Mouse (Mus musculus): Measurements from ENCODE around the gene Zkscan16. TPM values are rescaled to one million over a fixed set of nuclear protein-coding genes. Genes with fewer than 3 reads are reported as not detected.

Zkscan16 gene
- under 1 TPM in 1 of 2 experiments, not detected in 1; 0.05 TPM for polyA plus RNA-seq (2012; fragmentation: generic; extraction: Trizol)

DNA sequence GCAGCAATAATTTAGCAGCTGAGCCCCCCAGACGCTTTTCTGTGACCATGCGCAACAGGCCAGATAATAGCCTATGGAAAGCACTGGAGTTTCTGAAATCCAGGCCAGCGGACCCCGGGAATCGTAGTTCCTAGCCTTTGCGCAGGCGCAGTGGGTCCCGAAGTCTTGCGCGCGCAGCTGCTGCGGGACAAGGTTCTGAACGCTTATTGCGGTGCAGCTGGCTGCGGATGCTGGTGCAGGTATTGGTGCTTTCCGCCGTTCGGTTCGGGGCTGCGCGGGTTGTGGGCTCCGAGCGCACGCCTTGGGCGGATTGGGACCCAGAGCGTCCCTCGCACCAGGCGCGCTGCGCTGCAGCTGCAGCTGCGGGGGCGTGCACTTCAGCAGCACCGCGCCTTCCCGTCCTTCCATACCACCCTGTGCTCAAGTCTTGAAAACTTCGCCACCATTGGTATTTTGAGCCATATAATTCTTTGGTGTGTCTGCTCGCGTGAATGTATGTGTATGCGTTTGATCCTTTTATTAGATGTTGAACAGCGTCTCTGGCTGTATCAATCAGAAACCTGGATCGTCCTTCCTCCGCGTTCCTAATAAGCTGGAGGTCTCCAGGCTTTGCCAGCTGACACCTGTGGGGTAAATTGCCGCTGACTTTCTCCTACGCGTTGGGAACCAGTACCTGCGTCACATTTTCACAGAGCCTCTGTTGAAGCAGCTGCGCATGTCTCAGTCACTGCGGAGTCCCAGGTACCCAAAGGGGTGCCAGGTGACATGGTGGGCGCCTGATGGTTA lies at the start of gene Zkscan16:
Gene Zkscan16 (plus strand): TSS at position 209 of the 786 bp plus-strand sequence.

DNA sequence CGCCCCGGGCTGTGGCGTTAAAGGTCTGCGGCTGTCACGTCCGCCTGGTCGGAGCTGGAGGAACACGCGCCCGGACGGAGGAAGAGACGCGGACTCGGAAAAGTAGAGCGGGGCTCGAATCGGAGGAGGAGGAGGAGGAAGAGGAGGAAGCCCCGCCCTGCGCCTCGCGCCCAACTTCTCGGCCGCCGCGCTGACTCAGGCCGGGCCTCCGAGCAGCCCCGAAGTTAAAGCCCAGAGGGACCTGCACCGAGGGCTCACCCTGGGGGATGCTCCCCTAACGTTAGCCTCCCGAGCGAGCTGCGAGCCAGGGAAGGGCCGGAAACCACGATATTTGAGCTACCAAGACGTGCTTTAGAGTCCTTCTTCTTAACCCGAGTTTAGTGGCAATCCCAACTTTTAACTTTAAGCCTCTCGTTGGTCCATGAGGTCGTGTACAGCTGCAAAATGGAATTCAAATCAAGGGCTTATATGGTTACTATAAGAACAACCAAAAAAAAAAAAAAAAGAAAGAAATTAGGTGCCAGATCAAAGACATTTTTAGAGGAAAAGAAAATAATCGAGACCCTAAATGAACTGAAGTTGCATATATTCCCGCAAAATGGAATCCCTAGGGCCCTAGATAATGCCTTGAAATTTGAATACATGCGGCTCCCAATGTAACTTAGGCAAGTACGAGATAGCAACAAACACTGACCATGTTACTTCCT lies 30.6 kb upstream of the Zkscan16 start, which contains the start of gene Ecpas:
Gene Ecpas (minus strand): TSS at position 121 of the 707 bp plus-strand sequence.

DNA sequence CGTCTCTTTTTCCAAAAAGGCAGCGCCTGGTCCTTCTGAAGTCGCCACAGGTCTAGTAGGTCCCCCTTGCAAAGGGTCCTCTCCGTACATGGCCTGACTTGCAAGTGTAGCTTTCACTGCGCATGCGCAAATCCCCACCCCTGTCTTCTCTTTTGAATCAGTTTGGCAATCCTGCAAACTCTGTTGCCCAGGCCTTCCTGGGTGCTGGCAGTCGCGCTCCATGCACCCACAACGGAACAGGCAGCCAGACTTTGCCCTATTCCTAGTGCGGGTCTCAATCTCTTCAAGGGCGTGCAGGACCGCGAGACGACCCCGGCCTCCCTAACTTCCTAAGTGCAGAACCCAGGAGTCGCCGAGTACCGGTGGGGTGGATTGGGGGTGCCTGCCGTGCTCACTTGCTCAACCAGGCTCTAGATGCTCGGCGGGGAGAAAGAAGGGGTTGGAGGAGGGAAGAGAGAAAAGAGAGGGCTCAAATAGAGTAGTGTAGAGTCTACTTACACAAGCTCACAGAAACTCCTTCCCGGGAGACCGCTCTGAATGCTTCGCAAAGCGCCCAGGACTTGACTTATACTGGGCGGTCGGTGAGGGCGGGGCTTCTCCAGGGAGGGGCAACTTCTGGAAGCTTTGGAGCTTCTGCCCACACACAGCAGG lies 43.2 kb downstream of the Zkscan16 start, which contains the start of gene Ptgr1:
Gene Ptgr1 (minus strand): TSS at position 580 of the 651 bp plus-strand sequence.

DNA sequence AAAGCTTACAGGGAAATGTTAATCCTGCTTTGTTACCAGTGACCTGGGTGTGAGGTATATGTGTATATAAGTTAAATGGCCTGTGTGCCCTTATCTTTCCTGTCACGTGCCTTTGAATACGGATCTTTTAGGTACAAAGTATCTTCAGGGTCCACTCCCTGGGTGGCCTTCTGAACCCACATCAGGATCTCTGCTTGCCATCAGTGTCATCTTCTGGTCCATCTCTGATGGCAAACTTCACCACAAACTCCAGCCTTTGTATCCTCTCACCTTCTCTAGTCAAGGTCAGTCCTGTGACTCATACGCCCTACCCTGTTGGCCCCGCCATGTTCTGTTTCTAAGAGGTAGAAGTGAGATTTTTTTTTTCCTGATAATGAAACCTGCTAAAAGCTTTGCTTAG lies 51.3 kb downstream of the Zkscan16 start, which contains the start of gene Dnajc25:
Gene Dnajc25 (plus strand): TSS at position 301 of the 400 bp plus-strand sequence.

DNA sequence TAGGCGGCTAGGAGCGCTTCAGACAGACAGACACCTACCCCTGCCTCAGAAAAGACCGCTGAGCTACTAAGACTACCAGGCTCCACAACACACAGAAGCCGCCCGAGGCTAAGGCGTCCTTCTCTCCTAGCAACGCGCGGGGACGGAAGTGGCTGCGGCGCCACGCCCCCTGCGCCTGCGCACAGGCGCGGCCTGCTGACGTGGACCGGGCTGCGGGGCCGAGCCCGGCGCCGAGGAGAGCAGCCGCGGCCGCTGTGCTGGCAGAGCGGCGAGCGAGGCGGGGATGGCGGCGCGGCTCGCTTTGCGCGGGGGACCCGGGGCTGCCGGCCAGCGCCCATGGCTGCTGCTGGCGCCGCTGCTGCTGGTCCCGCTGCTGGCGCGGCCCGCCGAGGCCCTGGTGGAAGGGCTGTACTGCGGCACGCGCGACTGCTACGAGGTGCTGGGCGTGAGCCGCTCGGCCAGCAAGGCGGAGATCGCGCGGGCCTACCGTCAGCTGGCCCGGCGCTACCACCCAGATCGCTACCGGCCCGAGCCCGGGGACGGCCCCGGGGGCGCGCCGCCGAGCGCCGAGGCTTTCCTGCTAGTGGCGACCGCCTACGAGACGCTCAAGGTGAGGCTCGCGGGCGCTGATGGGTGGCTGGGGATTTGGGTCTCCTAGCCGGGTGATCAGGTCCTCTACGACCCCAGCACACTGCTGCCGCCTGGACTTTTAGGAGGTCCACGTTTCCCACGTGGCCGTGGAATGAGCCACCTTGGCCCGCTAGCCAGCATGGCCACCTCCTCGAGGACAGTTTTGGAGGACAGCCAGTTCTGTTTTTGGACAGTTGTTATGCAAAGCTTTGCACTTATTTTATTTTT lies 59.7 kb downstream of the Zkscan16 start, which contains the start of gene Gm20503:
Gene Gm20503 (plus strand): TSS at position 263 of the 858 bp plus-strand sequence.

Other genes starting within 250 kb of the Zkscan16 start
- under 1 TPM in 1 of 2 experiments, not detected in 1; 0.02 TPM for gene Olfr267, start 155.9 kb upstream of the Zkscan16 start, polyA plus RNA-seq (2012; fragmentation: generic; extraction: Trizol)
- 10 to 100 TPM in 1 of 2 experiments, 1 to 10 TPM in 1; 1.8 to 19.5 TPM for gene Ecpas, start 30.9 kb upstream of the Zkscan16 start, polyA plus RNA-seq (2012; fragmentation: generic; extraction: Trizol)
- gene Ptgr1, start 43.5 kb downstream of the Zkscan16 start, polyA plus RNA-seq (2012; fragmentation: generic; extraction: Trizol): 10 to 100 TPM in 1 of 2 experiments, 1 to 10 TPM in 1; 7.5 to 42.7 TPM
- gene Dnajc25, start 51.4 kb downstream of the Zkscan16 start, polyA plus RNA-seq (2012; fragmentation: generic; extraction: Trizol): 1 to 10 TPM; 3.0 to 8.9 TPM
- under 1 TPM in 1 of 2 experiments, not detected in 1; 0.77 TPM for gene Gm20503, start 59.6 kb downstream of the Zkscan16 start, polyA plus RNA-seq (2012; fragmentation: generic; extraction: Trizol)
- 100 to 1,000 TPM in 1 of 2 experiments, 10 to 100 TPM in 1; 16.6 to 103 TPM for gene Gng10, start 91.5 kb downstream of the Zkscan16 start, polyA plus RNA-seq (2012; fragmentation: generic; extraction: Trizol)
- not detected for gene AI481877, start 195.4 kb downstream of the Zkscan16 start, polyA plus RNA-seq (2012; fragmentation: generic; extraction: Trizol)
- gene Ugcg, start 245.6 kb downstream of the Zkscan16 start, polyA plus RNA-seq (2012; fragmentation: generic; extraction: Trizol): 1 to 10 TPM in 1 of 2 experiments, under 1 TPM in 1; 0.54 to 5.7 TPM

Data from C3H10T1/2 (cell line).